Mouse (Mus musculus) frontal cortex, postnatal 14 days (tissue): ENCODE measurements around the gene Zyx.

ENCODE experiments used
- DNase-seq, 2 experiments: peaks; one replicate each; pipeline ENCODE4 v3.0.0; 2022; ENCODE audit warnings: low spot score in 2 of 2

The Zyx gene

DNA sequence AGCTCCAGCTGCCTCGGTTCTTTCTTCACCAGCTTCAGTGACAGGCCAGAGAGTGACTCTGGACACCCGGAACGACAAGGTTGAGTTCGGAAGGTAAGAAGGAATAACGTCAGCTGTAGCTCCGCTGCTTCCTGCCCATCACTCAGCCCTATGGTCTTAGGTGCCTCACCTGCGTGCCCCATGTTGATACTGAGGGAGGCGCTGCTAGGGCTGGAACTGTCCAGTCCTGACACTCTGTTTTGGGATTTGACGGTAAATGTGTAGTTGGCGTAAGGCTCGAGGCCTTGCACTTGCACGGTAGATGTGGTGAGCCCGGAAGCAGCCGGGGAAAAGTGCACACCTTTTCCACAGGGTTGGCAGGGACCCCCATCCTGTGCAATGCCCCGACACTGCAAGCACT is 15.2 kb downstream of the Zyx start:
- no peak for DNase-seq

DNA sequence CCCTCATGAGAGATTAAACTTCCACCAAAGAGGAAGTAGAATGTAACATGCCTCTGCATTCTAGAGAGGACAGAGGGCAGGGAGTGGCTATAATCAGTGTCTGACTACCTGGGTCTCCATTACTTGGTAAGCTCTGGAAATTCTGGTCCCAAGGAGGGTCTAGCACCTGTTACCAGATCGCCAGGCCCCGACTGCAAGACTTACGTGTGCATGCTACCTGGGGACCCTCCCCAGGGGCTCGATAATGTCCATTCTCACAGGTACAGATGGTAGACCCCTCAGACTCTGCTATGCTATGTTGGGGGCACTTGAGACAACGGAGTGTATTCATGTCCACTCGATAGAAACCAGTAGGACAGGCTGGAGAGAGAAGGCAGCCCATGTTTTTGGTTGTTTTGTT is 15.8 kb downstream of the Zyx start:
- DNase-seq: no peak

- DNase-seq: no peak
Measured at GRCm38 (mm10) chr6:42369870-42370269, 20.4 kb downstream of the Zyx start.

GRCm38 (mm10) chr6:42370630-42371363 is 21.4 kb downstream of the Zyx start:
- no peak for DNase-seq

GRCm38 (mm10) chr6:42372001-42372400 is 22.6 kb downstream of the Zyx start:
- DNase-seq: no peak

DNA sequence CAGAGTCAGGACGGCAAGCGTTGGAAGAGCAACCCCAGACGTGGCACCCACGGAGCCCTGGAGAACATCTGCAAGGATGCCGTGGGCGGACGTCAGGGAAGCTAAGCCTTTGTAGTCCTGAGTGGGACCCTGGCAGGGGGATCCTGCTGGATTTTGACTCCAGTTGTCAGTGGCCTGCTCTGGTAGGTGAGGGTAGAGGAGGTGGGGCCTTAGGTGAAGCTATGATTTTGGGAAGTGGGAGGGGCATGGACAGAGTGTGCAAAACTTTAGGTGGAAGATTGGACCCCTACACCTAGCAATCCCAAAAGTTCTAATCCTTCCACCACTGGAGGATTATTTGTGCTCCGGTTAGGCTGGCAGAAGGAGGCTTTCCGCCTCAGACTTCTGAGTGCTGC is 23.0 kb downstream of the Zyx start:
- no peak for DNase-seq

DNA sequence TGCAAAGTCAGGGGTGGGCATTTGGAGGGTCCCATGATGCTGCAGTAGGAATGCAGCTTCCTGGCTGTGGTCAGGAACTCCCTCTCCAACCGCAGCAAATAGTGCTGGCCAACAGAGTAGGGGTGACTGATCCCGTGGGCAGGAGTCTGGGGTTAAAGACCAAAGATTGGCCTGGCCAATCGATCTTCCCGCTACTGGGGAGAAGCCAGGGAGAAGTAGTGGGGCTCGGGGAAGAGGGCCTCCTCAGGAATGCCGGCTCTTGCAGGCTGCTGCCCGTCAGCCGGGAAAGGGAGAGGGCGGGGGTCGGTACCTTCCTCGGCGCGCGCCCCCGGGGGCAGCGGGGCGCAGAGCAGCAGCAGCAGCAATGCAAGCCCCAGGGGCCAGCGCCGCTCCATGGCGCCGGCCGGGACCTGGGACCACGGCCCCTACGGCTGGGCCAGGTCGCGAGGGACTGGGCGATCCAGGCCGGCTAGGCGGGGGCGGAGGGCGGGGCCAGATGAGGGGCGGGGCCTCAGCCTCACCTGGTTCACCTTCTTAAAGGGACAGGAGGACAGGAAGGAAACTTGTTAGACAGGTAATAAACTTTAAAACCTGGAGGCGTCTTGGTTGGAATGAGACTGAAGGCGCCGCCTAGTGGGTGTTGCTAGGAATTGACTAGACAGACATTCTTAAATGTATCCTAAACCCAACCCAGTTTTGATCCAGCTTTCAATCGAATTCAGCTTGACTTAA is 23.6 kb downstream of the Zyx start, which contains the start of gene Epha1:
Gene Epha1 (minus strand): TSS at position 453 of the 732 bp plus-strand sequence.
- DNase-seq: peak in 1 of 2 experiments; percentile 52

GRCm38 (mm10) chr6:42373669-42374430 is 24.4 kb downstream of the Zyx start:
- DNase-seq: no peak

DNA sequence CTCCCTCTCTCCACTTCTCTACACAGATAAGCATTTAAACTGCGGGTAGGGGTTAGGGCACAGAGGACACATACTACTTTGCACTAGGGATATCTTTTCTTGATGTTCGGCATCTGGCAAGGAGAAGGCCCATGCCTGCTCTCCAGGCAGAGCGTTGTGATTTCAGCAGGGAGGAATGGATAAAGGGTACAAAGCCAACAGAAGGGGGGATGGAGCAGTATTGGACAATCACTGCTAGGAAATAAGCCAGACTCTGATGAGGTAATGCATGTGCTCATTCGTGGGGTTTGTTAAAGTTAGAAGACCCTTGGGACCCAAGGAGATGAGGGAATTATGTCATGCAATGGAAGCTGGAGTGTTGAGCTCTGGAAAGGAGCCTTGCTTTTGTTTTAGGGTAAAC is 25.3 kb downstream of the Zyx start:
- DNase-seq: no peak

GRCm38 (mm10) chr6:42375131-42375530 is 25.7 kb downstream of the Zyx start:
- DNase-seq: no peak

GRCm38 (mm10) chr6:42376016-42376415 is 26.6 kb downstream of the Zyx start:
- no peak for DNase-seq

GRCm38 (mm10) chr6:42376504-42377019 is 27.1 kb downstream of the Zyx start:
- DNase-seq: no peak

GRCm38 (mm10) chr6:42377280-42377679 is 27.9 kb downstream of the Zyx start:
- DNase-seq: no peak

DNA sequence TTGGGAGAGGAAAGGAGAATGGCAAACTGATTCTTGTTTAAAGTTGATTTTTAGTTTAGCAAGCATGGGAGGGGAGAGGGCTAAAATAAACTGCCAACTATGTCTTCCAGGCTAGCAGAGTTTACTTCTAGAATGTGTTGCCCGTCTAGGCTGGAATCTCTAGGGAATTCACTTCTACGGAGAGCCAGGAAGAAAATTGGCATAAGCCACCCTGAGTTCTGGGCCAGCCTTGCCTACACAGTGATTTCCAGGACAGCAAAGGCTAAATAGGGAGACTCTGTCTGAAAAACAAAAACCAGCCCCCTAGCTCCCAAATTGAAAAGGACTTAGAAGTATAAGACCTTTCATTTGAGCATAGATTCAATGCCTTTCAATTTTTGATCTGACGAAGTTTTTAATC is 30.1 kb downstream of the Zyx start:
- DNase-seq: no peak

DNA sequence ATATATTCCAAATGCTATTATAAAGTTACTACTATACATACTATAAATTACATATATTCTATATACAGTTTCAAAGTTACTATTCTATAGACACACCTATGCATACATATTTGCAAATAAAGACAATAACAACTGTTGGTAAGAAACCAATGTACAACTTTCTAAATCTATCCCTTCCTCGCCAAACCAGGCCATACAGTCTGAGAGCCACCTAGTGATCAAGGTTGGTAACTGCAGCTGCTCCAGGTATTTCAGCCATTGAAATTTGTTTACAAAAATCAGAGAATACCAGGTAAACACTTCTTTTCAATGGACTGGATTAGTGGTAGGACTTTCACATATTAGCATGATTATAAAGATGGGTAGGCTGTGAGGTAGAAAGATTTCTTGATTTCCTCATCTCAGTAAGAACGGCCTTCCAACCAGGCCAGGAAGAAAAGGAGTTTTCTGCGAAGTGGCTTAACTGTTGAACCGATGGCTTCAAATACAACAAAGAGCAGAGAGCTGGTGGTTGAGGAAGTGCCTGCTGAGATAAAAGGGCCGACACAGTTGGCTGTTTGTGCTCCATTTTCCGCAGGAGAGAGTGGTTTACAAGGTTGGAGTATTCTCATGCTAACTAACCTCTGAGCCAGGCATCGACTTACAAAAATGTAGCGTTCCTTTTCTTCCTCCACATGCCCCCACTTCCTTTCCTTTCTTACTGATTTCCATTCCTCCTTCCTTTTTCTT is 31.1 kb downstream of the Zyx start:
- no peak for DNase-seq

DNA sequence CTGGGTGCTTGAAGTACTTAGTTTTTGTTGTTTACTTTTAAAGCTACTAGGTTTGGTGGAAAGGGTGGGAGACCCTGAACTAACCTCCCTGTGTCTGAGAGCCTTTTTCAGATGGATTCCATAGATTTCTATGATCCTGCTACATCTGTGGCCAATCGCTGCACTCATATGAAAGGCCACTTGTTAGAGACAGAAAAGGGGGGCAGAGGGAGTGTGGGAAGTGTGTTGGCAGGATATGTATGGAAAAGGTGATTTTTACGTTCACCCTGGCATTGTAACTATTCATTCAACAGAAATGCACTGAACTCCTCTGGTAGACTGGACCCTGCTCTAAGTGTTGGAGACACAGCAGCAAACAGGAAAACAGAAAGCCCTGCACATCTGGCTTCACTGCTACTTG is 31.8 kb downstream of the Zyx start:
- DNase-seq: no peak

DNA sequence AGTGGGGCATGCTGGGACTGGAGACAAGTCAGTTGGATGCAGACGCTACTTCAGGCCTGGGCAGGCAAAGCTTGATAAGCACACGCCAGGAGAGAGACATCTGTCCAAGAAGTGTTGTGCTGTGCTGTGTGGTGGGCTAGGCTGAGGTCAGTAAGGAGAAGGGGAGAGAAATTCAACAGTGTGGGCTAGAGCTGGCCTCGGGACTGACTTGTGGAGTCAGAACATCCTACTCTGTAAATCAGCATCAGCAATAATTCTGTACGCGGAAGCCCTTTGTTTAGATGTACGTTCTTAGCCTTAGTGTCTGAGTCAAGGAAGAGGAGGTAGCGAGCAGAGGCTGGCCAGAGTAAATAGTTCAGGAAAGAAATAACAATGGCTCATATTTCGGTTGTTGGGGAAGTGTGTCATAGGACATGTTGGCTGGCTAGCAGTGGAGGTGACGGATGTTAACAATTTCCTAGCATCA is 32.5 kb downstream of the Zyx start:
- no peak for DNase-seq

DNA sequence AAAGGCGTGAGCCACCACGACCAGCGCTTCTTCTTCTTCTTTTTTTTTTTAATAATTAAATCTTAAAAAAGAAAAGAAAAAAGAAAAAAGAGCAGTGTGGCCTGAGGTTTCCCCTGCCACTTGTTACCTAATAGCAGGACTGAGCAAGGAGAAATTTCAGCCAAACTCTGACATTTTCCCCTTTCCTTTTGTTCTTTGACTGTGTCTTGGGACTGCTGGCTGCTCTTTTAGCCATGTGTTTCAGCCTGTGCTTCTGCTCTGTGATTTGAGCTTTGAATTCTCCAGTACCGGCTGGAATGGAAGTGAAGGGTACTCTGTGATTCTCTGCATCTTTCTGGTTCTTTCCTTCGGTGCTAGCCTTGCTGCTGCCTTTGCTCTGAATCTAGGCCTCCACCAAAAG is 33.9 kb downstream of the Zyx start:
- DNase-seq: no peak

DNA sequence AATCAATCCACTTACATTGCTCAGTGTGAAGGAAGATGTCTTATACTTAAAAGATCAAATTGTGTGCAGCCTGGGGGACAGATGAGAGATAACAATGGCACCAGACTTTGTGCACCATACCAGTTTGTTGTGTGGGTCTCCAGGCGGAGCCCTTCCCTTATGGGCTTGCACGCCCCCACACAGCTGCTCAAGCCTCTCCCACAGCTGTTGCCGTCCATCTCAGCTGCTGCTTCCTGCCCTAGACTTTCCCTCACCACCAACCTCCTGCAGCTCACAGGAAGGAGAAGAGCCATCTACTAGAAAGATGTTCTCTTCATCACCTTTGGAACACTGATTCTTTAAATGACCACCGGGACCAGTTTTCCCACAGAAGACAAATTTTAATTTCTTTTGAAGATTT is 36.2 kb downstream of the Zyx start:
- no peak for DNase-seq

GRCm38 (mm10) chr6:42391796-42392330 is 42.4 kb downstream of the Zyx start:
- DNase-seq: no peak
